Mouse (Mus musculus): ENCODE measurements around the gene Mmp1b.
"Not testable (repeated sequence)": the region's sequence is repeated elsewhere in the genome, so short reads cannot be mapped to it uniquely, and the experiment has no call there.

Mmp1b gene

GRCm38 (mm10) chr9:7387947-7388346, at the start of gene Mmp1b:
TSS of gene Mmp1b (minus strand) at chr9:7388047.
- DNase-seq (ENCODE audit: low spot score in 2 of 2) = no peak

- not testable (repeated sequence) for DNase-seq (ENCODE audit: low spot score in 2 of 2)
These were observed 8.7 kb upstream of the Mmp1b start for GRCm38 (mm10) chr9:7396556-7396955.

- no peak for DNase-seq (ENCODE audit: low spot score in 2 of 2)
These were observed 33.3 kb downstream of the Mmp1b start for GRCm38 (mm10) chr9:7354535-7354934.

DNA sequence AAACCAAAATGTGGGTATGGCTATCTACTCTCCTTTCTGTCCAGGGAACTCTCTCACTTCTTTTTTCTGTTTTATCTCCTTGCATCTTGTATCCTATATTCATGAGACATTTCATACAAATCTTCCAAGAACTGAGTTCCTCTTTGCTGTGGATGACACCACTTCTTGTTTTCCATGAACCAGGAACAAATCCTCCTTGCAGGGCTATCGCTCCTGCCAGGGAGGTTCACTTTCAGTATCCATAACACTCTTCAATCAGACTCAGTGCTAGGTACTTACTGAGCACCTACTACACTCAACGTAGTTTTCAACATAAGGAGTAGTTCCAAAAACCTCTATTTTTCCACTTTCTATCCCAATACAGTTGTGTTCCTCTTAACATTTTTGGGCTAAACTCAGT, 42.3 kb downstream of the Mmp1b start:
- DNase-seq (ENCODE audit: low spot score in 2 of 2) = no peak

GRCm38 (mm10) chr9:7344107-7344506, 43.7 kb downstream of the Mmp1b start, which contains the start of gene Mmp12:
TSS of gene Mmp12 (plus strand) at chr9:7344381.
- no peak for DNase-seq (ENCODE audit: low spot score in 2 of 2)

DNA sequence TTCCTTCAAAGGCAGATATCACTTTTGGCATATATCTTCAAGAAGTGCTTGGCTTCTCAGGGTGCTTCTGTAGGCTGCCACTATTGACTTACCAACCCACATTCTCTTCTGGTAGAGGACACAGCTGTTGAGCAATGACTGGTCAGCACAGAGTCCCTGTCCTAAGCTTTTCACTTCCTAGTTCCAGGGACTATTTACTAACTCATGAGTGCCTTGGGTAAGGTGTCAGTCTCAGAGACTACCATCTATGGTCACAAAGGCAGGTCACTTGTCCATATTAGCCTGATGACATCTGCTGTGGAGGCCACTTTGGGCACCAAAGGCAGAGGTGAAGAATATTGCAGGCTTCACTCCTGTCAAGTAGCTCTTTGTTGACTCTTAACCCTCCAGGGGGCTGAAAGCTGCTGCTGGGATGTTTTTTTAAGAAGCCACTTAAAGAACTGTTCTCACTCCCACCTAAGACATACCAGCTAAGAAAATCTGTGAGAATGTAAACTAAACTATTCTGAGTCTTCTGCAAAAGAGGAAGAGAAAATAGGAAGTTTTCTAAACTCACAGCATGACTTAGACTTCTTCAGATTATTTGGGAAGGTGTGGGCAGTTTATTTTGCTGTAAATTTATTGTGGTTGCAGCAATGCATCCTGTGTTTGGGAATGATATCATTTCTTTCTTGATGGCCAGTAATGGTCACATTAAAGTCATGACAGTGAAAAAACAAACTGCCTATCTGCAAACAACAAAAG, 50.9 kb downstream of the Mmp1b start:
- DNase-seq (ENCODE audit: low spot score in 2 of 2) = no peak

DNA sequence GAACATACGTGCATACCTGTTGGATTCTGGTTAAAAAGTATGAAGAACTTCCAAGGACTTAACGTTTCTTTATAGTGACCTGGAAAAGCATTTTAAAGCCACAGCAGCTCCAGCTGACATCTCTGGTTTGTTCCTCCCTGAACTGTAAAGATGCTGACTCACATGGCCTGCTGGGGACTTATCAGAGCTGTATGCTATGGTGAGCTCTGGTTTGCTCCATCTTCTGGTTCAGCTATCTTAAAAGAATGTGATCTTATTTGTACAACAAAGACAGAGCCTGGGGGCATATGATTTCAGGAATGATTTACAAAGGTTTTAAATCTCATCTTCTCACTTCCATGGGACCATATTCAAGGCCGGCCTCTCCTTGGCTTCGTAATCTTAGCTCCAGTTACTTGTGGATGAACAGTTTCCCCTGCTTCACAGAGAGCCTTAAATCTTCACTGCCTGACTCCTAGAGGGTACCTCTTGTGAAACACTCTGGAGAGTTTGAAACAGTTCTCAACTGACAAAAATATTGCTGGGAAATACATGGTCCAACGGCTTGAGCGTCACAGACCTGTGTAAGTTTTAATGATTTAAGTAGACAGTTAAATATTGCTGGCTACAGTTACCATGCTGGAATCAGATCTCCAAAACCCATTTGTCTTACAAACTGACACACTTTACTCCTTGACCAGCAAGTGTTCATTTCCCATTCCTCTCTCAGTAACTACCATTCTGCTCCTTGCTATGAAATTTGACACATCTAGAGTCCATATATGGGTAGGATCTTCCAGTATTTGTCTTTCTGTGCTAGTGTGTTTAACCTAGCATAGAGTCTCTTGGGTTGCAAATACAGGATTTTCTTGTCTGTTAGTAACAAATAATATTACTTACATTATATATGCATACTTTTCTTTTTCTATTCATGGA, 51.8 kb downstream of the Mmp1b start:
- no peak for DNase-seq (ENCODE audit: low spot score in 2 of 2)

DNA sequence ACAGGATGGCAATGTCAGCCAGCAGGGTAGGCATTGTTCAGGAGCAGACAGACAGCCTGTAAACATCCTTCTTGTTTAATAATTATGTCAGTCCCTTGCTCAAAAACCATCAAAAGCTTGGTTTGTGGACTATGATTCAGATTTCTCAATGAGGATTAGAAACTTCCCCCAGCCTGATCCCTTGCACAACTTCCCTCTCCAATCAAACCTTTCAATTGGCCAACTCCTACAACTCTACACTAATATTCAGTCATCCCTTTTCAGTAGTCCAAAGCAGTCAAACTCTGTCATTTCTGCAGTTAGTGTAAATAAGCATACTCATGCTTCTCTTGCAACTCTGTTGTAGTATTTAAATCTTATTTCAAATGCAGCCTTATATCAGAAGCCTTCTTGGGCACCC, 56.0 kb downstream of the Mmp1b start:
- DNase-seq (ENCODE audit: low spot score in 2 of 2) = no peak

All from right cerebral cortex, adult 2 months (tissue).